Mouse (Mus musculus) forebrain, embryonic 13.5 days (tissue): Measurements from ENCODE around the gene Polr3g. TPM values are rescaled to one million over a fixed set of nuclear protein-coding genes. Genes with fewer than 3 reads are reported as not detected.

Experiments
- polyA plus RNA-seq: library from polyadenylated mRNA; unstranded; fragments of >200 nt; fragmentation: Nextera tagmentation; extraction: Ambion mirVana; gene quantifications from 2 replicates; pipeline ENCODE4 v1.2.1, GENCODE M21; 2015

The Polr3g gene
- polyA plus RNA-seq, 1 experiment from 2014 or later = 7.7 TPM

Other genes starting within 250 kb of the Polr3g start
- gene Adgrv1, start 77.9 kb downstream of the Polr3g start, polyA plus RNA-seq = 31.3 and 36.8 TPM in 2 replicates
- gene Lysmd3, start 53.4 kb downstream of the Polr3g start, polyA plus RNA-seq = 20.7 and 22.0 TPM in 2 replicates
- gene Mblac2, start 328 bp upstream of the Polr3g start, polyA plus RNA-seq = 13.2 and 18.1 TPM in 2 replicates
- gene Cetn3, start 72.1 kb upstream of the Polr3g start, polyA plus RNA-seq = 267 and 308 TPM in 2 replicates